Mouse (Mus musculus) G1E (cell line): ENCODE measurements around the gene Cyb5b.

Source experiments
- CTCF ChIP-seq: IDR thresholded peaks from 2 replicates; pipeline ENCODE4 v1.5.1; 2012; ENCODE audit warnings: low read depth, low read length, inconsistent platforms, mixed read lengths
- POLR2AphosphoS5 ChIP-seq: IDR thresholded peaks from 2 replicates; pipeline ENCODE4 v1.6.1; 2012; ENCODE audit warnings: low read depth, low read length, inconsistent platforms; ENCODE audit not compliant: insufficient replicate concordance

- TF ChIP-seq CTCF (no peak), POLR2AphosphoS5 (no peak)
Measured at GRCm38 (mm10) chr8:107119412-107119811, 31.0 kb upstream of the Cyb5b start.
